Mouse (Mus musculus): ENCODE results near the gene Kcnh7.

DNA sequence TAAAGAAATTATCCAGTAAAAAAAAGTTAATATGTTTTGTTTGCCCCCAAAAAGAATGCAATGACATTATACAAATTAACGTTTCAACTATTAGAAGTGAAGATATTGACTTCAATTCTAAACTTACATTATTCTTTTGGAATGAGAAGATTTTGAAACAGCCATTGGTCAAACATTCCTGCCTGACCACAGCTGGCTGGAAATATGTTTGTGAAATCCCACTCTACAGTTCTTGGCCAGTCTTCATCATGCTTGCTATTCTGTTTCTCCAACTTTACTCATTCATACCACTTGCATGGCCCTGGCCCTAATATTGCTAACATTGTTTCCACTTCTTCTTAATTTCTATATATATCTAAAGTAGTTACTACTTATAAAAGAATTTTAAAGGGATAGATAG is 349.8 kb downstream of the Kcnh7 start:
- TF ChIP-seq CTCF (IDR thresholded peaks at IDR 0.05; ENCODE audit: low read depth) (no peak), EP300 (optimal IDR thresholded peaks at IDR 0.05) (no peak)

Data from stomach, postnatal 0 days (tissue).